8 mouse cellular contexts compared by ENCODE assay signal in genomic region chr9:48267028-48267441, GRCm38 (mm10).
DNase-seq lines count a peak whose midpoint lies in the region; ATAC-seq and TF ChIP-seq lines count a peak whose summit lies in the region.

No protein-coding gene starts in this region.

- no peak for TF ChIP-seq CTCF in lung, embryonic 14.5 days (IDR thresholded peaks at IDR 0.05; ENCODE audit: low read depth)
- TF ChIP-seq CTCF in olfactory bulb, adult 2 months (IDR thresholded peaks at IDR 0.05; ENCODE audit: insufficient read depth, low read depth, low read length) = no peak

- no peak for TF ChIP-seq POLR2A in olfactory bulb, adult 2 months (IDR thresholded peaks at IDR 0.05; ENCODE audit: insufficient read depth, low read depth, low read length)

- peak; percentile 89 for ATAC-seq in heart, embryonic 14.5 days (ENCODE audit: insufficient number of reproducible peaks, insufficient read depth, low FRiP score, low read depth)
- peak; percentile 95 for ATAC-seq in kidney, embryonic 16.5 days (ENCODE audit: low FRiP score, low TSS enrichment)
- ATAC-seq in lung, embryonic 14.5 days (ENCODE audit: insufficient read depth) = peak; percentile 97

- H3K27ac ChIP-seq in heart, embryonic 14.5 days (replicated peaks in 1 of 2; ENCODE audit: control insufficient read depth in 1 of 2, insufficient read depth in 1 of 2, low read depth in 2 of 2, low read length in 2 of 2) = no peak overlapping the region
- peak overlapping the region; percentile 53; the same call in 1 of the 2 replicates for H3K27ac ChIP-seq in kidney, embryonic 16.5 days (ENCODE audit: low read length)
- H3K27ac ChIP-seq in lung, embryonic 14.5 days (ENCODE audit: low read depth) = no peak overlapping the region
- H3K27ac ChIP-seq in olfactory bulb, adult 2 months (ENCODE audit: insufficient read depth, low read depth, low read length) = no peak overlapping the region

- peak overlapping the region; percentile 61 for H3K9ac ChIP-seq in heart, embryonic 14.5 days (ENCODE audit: low read length)
- H3K9ac ChIP-seq in kidney, embryonic 16.5 days (replicated peaks; ENCODE audit: low read length) = peak overlapping the region; percentile 63
- peak overlapping the region; percentile 40; the same call in 1 of the 2 replicates for H3K9ac ChIP-seq in lung, embryonic 14.5 days

- H3K36me3 ChIP-seq in erythroblast, embryonic 14.5 days (ENCODE audit: control insufficient read depth) = no peaks in the 10 kb centered on the region
- H3K36me3 ChIP-seq in heart, embryonic 14.5 days (ENCODE audit: control insufficient read depth, insufficient read depth, low read length) = no peaks in the 10 kb centered on the region
- H3K36me3 ChIP-seq in kidney, embryonic 16.5 days (ENCODE audit: insufficient read depth, low read length) = no peaks in the 10 kb centered on the region
- H3K36me3 ChIP-seq in lung, embryonic 14.5 days (ENCODE audit: insufficient read depth) = no peaks in the 10 kb centered on the region

- under 1% methylated on average over 16 of the region's 16 CpGs for WGBS in heart, embryonic 14.5 days
- WGBS in kidney, embryonic 16.5 days = under 1% methylated on average over 16 of the region's 16 CpGs
- WGBS in lung, embryonic 14.5 days = 1% methylated on average over 16 of the region's 16 CpGs
- under 1% methylated on average over 16 of the region's 16 CpGs for WGBS in olfactory bulb, adult 2 months

- H3K4me1 ChIP-seq in erythroblast, embryonic 14.5 days (ENCODE audit: control insufficient read depth) = peaks cover 10% of the 10 kb centered on the region
- no peaks in the 10 kb centered on the region for H3K4me1 ChIP-seq in heart, embryonic 14.5 days (ENCODE audit: control insufficient read depth in 2 of 2, insufficient read depth in 2 of 2, low read length in 2 of 2)
- H3K4me1 ChIP-seq in kidney, embryonic 16.5 days (ENCODE audit: insufficient read depth, low read length) = peaks cover 9% of the 10 kb centered on the region
- H3K4me1 ChIP-seq in lung, embryonic 14.5 days (ENCODE audit: insufficient read depth) = 0 out of 2 replicates have a peak, but pooled peaks cover 5% of the 10 kb centered on the region
- H3K4me1 ChIP-seq in olfactory bulb, adult 2 months (ENCODE audit: control insufficient read depth, insufficient read depth, low read length) = peaks cover 4% of the 10 kb centered on the region

- peaks cover 8% of the 10 kb centered on the region; the same call in 1 of the 2 replicates for H3K27me3 ChIP-seq in erythroblast, embryonic 14.5 days (ENCODE audit: control insufficient read depth)
- H3K27me3 ChIP-seq in heart, embryonic 14.5 days (ENCODE audit: control insufficient read depth, insufficient read depth, low read length) = peaks cover 4% of the 10 kb centered on the region; the same call in 1 of the 2 replicates
- H3K27me3 ChIP-seq in kidney, embryonic 16.5 days (ENCODE audit: insufficient read depth, low read length) = no peaks in the 10 kb centered on the region
- H3K27me3 ChIP-seq in lung, embryonic 14.5 days (ENCODE audit: insufficient read depth, low read length) = no peaks in the 10 kb centered on the region

- no peaks in the 10 kb centered on the region for H3K9me3 ChIP-seq in erythroblast, embryonic 14.5 days (ENCODE audit: control insufficient read depth, low read length)
- H3K9me3 ChIP-seq in heart, embryonic 14.5 days (ENCODE audit: control insufficient read depth, low read length) = no peaks in the 10 kb centered on the region
- no peaks in the 10 kb centered on the region for H3K9me3 ChIP-seq in kidney, embryonic 16.5 days (ENCODE audit: low read length)
- H3K9me3 ChIP-seq in lung, embryonic 14.5 days (ENCODE audit: low read depth, low read length) = no peaks in the 10 kb centered on the region

- peak overlapping the region; percentile 78 for H3K4me2 ChIP-seq in heart, embryonic 14.5 days (ENCODE audit: low read length)
- peak overlapping the region; percentile 98 for H3K4me2 ChIP-seq in kidney, embryonic 16.5 days (replicated peaks; ENCODE audit: low read depth, low read length)
- peak overlapping the region; percentile 71 for H3K4me2 ChIP-seq in lung, embryonic 14.5 days

- H3K4me3 ChIP-seq in erythroblast, embryonic 14.5 days (replicated peaks) = peak overlapping the region; percentile 62
- H3K4me3 ChIP-seq in heart, embryonic 14.5 days (ENCODE audit: control insufficient read depth in 1 of 2, insufficient read depth in 1 of 2, low read depth in 1 of 2, low read length in 2 of 2) = peak overlapping the region; percentile 42 to 47
- peak overlapping the region; percentile 59 for H3K4me3 ChIP-seq in kidney, embryonic 16.5 days (ENCODE audit: low read length)
- H3K4me3 ChIP-seq in lung, embryonic 14.5 days (ENCODE audit: low read depth, low read length) = peak overlapping the region; percentile 38
- H3K4me3 ChIP-seq in olfactory bulb, adult 2 months (ENCODE audit: insufficient read depth, low read depth, low read length) = peak overlapping the region; percentile 78

- peak; percentile 75 for DNase-seq in Muller cell, postnatal 12 days (ENCODE audit: inconsistent ontology term)
- DNase-seq in c-Kit-negative CD71-positive TER-119-positive erythroid progenitor cells, embryonic 14.5 days (ENCODE audit: low read depth, low spot score) = peak; percentile 2
- DNase-seq in lung, embryonic 14.5 days = peak; percentile 72
- peak; percentile 47 for DNase-seq in thymus, postnatal 4 days

Comparison
In these comparisons a context has a peak if more than half of its experiments do, and no peak if none do; other contexts are left out.
1. DNase-seq: peak in every context shown above with its lines; median percentile 75 in Muller cell, postnatal 12 days; 72 in lung, embryonic 14.5 days; 47 in thymus, postnatal 4 days; 2 in c-Kit-negative CD71-positive TER-119-positive erythroid progenitor cells, embryonic 14.5 days.